Mouse (Mus musculus): ENCODE results near the gene Tyw3. TPM values are rescaled to one million over a fixed set of nuclear protein-coding genes. Genes with fewer than 3 reads are reported as not detected.
A peak's percentile ranks its signal among the peaks of the same experiment; 100 is the strongest.
"Not testable (repeated sequence)": the region's sequence is repeated elsewhere in the genome, so short reads cannot be mapped to it uniquely, and the experiment has no call there.

The Tyw3 gene
- total RNA-seq (2021) = 1 to 10 TPM; 4.8 to 4.9 TPM

DNA sequence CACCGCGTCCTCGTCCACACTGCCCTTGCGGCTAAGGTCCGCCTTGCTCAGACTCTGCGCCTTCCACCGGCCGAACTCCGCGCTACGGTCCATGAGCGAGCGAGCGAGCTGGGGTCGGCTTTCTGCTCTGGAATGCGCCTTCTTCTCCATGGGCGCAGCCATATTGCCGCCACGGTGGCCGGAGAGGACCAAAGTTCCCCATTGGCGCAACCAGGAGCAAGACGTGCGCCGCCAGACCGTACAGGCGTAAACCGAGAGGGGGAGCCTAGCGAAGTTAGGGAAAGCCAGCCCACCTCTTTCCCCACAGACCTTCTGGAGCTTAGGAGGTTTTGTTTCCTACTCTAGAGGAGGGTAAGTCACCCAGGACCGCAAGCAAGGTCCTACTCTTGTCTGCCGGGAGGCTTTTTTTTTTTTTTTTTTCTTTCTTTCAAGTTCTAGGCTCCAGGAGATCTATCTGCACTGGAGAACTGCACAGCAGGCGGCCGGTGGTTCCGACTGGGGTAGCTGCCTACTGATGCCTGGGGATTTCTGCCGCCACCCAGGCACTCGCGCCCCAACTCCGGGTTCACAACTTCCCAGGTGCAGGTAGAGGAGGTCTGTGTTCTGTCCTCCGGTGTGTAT lies at the start of gene Tyw3:
TSS of gene Tyw3 (minus strand) at position 171 of the 621 bp plus-strand sequence.
- DNase-seq = peak; percentile 98 to 99
- intact Hi-C loops (cut with DNase I) = no loop called here

DNA sequence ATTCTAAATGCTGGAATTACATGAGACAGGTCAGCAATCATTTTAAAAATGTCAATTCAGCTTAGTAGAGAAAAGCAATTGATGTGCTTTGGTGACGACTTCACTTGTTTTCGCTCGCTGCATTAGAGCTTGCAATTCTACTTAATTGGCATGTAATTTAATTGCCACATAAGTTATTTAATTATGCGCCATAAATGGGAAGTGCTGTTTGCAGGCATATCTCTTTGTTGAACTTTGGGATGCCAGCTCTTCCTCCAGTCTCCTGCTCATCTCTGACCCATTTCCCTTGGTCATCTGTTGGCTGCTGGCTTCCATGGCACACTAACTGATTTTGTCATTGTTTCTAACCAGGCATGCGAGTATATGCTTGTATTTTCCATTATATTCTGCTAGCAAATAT lies 36.2 kb upstream of the Tyw3 start:
- intact Hi-C loops (cut with DNase I) = no loop called here
- no peak for DNase-seq

DNA sequence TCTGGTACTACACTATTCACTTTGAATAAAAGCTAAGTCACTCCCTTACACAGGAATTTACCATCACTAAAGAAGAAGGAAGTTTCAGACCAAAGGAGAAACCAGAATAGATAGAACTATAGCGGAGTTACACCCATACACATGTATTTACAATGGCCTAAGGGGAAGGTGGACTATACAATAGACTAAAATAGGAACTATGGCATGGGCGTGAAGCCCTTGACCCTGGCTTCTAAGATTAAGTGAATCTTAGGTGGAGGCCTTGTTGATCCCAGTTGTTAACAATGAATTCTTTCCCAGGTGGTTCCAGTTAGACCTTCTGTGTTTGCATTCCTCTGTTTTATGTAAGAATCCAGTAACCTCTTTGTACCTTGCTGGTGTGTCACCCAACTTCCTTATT lies 34.4 kb upstream of the Tyw3 start:
- intact Hi-C loops (cut with DNase I); DNase-seq: not testable (repeated sequence)

DNA sequence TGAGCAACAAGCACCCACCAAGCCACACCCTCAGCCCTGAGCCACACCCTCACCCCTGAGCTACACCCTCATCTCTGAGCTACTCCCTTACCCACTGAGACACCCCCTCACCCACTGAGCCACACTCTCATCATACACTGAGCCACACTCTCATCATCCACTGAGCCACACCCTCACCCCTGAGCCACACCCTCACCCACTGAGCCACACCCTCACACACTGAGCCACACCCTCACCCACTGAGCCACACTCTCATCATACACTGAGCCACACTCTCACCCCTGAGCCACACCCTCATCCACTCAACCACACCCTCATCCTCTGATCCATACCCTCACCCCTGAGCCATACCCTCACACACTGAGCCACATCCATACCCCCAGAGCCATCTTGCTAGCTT lies 31.4 kb upstream of the Tyw3 start:
- intact Hi-C loops (cut with DNase I) = no loop called here
- no peak for DNase-seq

DNA sequence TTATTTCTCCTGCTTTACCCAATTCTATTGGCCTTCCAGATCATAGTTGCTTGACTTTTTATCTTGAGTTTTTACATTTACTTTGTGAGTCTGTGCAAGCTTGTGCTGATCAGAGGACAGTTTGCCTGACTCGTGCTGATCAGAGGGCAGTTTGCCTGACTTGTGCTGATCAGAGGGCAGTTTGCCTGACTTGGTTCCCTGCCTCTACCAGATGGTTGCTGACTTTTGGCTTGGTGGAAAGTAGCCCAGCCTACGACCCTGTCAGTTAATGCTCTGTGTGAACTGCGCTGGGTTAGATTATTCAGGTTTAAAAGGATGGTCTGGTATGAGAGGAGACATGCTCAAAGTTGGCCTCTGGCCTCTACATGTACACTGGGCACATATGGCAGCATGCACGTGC lies 19.2 kb upstream of the Tyw3 start:
- intact Hi-C loops (cut with DNase I) = no loop called here

DNA sequence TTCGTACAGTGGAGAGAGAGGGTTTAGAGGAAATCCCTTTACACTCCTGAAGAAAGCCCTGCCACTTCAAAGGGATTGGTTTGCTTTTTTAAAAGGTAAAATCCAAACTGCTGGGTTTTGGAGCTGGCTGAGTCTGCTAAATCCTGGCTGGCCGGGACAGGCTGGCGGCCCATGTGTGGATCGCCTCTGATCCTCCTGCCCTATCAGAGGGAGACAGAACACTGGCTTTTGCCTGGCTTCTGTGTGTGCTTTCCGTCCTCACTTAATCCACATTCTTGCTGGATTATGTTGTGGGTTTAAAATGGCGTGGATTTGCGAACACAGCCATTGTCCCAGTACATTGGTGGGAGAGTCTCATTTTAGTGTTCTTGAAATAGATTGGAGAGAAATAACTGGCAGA lies 18.4 kb upstream of the Tyw3 start:
- DNase-seq = no peak
- intact Hi-C loops (cut with DNase I) = no loop called here

More for the DNA sequence above, 19.2 kb upstream of the Tyw3 start:
- DNase-seq = no peak

DNA sequence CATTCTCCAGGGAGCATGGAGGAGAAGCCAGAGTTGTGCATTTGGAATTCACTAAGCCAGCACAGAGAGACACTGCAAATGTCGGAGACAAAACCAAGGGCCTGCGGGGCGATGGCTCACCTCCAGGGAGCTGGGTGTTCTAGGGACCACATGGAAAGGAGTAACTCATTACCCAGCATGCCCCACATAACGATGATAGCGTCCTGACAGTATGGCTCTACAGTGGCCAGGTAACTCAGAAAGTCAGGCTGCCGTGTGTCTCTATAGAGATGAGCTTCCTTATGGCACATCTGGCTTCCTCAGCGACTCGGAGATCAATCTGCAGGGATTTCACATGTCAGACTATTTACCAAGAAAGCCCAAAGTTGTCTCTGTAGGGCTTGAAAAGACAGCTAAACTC lies 17.9 kb upstream of the Tyw3 start:
- no peak for DNase-seq
- intact Hi-C loops (cut with DNase I) = no loop called here

DNA sequence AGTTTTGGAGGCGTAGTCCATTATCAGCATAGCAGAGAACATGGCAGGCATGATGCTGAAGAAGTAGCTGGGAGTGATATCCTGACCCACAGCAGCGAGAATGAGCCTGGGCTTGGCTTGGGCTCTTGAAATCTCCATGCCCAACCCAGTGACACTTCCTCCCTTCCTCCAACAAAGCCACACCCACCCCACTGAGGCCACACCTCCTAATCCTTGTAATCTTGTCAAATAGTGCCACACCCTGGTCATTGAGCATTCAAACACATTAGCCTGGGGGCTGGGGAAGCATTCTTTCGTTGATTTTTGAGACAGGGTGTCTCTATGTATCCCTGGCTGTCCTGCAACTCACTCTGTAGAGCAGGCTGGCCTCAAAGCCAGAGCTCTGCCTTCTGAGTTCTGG lies 15.0 kb upstream of the Tyw3 start:
- no peak for DNase-seq
- intact Hi-C loops (cut with DNase I) = no loop called here

DNA sequence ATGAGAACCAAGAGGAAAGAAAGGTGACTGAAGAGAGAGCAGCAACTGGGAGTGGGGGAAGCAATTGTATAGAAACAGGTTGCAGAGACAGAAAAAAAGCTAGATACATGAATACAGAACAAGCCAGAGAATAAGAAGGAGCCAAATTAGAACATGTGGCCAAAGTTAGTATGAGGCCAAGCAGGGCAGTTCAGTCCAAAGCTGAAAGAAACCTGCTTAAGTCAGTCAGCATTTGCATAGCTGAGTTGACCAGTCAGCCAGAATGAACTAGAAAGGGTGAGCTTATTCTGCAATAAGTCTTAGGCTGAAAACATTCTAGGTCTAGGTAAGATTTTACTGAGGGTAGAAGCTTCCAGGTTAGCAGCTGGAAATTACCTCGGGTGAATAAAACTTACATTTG lies 11.0 kb upstream of the Tyw3 start:
- intact Hi-C loops (cut with DNase I) = no loop called here
- no peak for DNase-seq

DNA sequence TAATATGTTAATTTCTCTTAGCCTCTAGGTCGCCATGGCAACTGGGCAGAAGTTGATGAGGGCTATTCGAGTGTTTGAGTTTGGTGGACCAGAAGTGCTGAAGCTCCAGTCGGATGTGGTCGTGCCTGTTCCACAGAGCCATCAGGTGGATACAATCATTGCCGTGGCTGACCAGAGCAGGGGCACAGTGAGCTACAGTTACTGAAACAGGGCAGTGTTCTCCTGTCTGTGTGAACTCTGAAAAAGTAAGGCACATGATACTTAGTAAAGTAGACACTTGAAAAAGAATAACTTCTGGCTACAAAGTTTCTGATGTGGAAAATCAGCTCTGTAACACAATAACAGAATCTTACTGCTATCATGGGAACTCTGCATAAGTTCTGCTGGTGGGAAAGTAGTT lies 8.0 kb upstream of the Tyw3 start:
- intact Hi-C loops (cut with DNase I) = no loop called here
- DNase-seq = no peak

DNA sequence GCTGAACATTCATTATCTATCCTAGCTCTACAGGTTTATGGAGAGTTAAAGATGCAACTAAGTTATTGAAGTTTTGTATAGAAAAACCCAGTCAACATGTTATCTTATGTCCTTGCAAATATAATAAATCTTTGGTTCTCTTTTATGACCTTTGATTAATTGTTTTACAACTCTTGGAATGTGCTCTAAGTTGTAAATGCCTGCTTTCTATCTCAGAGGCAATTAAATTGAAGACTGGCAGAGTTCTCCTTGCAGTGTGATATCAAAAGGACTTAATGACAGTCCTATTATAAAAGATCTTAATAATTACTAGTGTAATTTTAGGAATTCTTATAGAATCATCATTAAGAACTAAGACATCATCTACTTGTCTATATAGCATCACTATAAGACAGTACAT lies 5.2 kb upstream of the Tyw3 start:
- no peak for DNase-seq
- intact Hi-C loops (cut with DNase I) = no loop called here

DNA sequence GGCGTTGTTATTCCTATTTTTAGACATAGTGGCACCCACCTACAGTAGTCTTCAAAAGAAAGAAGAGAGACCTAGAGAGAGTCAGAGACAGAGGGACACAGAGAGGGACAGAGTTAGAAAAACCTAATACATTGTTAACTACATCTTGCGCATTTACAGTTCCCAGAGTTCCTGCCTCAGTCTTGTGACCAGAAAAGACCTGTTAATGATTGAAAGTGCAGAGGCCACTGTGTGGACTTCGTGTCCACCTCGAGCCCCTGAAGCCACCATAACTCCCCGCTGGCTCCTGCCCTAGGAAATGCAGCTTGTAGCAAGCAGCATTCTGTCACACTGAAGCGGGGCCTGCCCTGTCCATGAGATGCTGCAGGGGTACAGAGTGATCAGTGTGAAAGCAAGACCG lies 657 bp upstream of the Tyw3 start:
- intact Hi-C loops (cut with DNase I) = no loop called here

DNA sequence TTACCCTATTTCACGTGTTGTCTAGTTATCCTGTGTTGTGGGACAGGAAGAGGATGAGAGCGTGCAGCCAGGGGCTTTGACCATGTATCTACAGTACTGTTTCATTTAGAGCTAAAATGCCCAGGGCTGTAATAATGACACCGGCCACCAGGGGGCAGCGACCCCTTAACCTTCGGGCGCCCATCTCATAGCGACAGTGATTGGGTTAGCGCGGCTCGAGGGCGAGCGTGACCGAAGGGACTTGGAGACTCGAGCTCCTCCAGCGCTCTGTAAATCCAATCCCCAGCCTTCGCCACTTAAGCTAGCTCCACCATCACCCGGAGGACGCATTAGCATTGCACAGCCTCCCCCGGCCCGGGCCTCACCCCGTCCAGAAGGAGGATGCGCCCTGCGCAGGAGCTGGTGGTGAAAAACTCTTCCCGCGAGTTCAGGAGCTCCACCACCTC lies 393 bp downstream of the Tyw3 start, which contains the start of gene Cryz:
TSS of gene Cryz (plus strand) at position 224 of the 446 bp plus-strand sequence.
- peak; percentile 92 to 95 for DNase-seq
- intact Hi-C loops (cut with DNase I) = no loop called here

More for the DNA sequence above, 657 bp upstream of the Tyw3 start:
- DNase-seq = no peak

DNA sequence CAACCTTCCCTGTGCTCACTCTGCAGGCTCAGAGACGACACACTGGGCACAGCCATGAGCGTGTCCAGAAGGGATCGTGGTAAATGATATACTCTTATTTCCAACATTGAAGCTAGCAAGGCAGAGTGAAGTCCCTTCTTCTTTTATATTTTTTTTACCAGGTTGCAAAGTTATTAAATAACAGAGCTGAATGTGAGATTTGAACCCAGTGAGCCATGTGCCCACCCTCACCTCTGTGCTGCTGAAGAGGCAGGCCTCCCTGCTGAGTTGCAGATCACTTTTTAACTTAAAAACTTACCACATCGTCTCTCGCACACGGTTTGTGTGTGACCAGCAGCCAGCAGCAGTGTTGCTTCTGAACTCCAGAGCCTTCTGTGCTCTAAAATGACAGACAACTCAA lies 2.7 kb downstream of the Tyw3 start:
- intact Hi-C loops (cut with DNase I) = no loop called here
- DNase-seq = no peak

DNA sequence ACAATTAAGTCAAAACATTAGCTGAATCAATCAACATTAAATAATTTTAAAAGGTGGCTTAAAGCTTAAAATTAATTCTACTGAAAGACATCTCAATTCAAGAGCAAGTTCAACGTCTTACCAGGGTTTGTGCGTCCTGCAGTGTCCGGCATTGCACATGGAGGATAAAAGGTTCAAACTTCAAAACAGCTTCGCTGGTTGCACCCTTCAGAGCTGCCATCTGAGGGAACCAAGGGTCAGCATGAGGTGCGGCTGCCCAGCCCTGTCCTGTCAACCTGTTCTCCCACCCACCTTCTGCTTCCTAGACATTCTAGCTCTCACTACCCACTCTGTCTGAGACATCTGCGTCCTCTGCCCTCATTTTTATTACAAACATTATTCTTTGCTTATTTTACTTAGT lies 3.3 kb downstream of the Tyw3 start:
- intact Hi-C loops (cut with DNase I) = no loop called here
- DNase-seq = no peak

DNA sequence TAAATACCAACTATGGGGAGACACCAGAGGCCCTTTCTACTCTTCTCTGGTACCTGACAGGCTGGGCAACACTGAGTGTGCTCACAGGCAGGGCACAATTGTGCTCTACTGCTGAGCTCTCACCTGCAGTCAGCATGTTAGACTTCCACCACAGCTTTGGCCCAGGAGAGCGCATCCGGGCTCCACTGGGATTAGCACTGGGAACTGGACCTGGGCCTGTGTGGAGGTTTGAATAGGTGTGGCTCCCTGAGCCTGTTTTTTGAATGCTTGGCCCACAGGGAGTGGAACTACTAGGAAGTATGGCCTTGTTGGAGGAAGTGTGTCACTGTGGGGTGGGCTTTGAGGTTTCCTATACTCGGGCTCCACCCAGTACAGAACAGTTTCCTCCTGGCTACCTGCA lies 5.3 kb downstream of the Tyw3 start:
- intact Hi-C loops (cut with DNase I) = no loop called here
- no peak for DNase-seq

DNA sequence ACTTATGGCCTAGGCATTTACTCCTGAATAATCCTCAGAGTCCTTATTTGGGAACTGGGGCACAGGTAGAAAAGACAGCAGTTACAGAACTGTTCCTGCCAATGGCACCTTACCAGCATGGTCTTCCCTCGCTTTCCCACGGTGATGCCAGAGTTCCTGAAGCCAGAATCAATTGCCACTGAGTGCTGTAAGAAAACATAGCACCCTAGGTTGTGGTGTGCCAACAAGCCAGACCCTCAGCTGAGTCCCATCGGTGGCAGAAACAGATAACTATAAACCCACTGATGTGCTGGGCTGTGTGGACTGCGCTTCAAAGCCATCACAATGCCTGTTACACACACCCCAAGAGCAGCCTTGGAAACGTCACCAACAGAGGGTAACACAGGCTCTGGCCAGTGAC lies 5.9 kb downstream of the Tyw3 start:
- intact Hi-C loops (cut with DNase I) = no loop called here
- DNase-seq = no peak

DNA sequence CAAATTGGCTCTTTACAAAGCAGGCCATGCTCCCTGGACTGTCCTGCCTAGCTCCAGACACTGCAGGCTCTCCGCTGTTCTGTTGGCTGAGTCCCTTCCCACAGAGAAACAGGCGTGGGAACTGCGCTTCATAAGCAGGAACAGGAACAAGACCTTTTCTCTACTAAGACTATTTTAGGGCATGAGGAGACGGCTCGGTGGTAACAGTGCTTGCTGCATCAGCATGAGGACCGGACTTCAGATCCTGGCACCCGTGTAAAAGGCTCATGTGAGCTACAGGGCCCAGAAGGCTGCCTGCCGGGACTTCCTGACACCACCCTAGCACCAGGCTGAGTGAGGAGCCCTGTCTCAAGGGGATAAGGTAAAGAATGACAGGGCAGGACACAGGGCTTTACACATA lies 12.6 kb downstream of the Tyw3 start:
- DNase-seq = no peak
- intact Hi-C loops (cut with DNase I) = no loop called here

DNA sequence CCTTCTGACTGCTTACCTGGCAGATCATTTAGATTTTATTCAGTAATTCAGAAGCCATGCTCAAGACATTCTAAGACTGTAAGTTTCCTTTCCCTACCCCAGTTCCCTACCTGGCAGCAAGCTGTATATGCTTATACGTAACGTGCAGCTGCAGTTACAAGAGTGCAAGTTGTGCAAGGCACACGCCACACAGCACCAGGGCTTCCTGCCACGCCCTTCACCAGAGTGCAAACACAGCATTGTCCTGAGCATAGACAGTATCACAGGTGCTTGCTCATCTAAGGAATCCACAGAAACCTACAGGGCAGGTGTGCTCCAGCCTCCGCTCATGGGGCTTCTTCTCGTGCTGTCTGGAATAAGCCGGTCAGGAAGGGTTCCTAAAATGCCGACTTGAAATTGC lies 19.0 kb downstream of the Tyw3 start:
- DNase-seq = no peak
- intact Hi-C loops (cut with DNase I) = loop anchor here (10.0 kb wide), 1 partner anchor 613 kb away; no protein-coding TSS in a partner anchor

DNA sequence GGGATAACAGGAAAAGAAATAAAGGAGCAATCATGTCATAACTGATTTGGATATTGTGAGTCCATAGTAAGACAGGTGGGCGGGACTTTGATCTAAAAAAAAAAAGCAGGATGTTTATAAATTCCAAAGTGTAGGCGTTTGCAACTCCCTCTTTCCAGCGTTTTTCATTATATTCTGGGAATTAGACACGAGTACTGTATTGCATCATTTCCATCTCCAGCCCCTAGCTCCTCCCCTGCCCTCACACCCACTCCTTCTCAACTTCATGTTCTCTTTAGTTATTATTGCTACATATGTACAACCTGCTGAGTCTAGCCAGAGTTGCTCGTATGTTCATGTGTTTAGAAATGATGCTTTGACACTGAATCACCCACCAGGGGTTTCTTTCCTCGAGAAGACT lies 23.2 kb downstream of the Tyw3 start:
- no peak for DNase-seq
- intact Hi-C loops (cut with DNase I) = loop anchor here (5.0 to 10.0 kb wide), 2 partner anchors 241 to 609 kb away; partner anchors contain the start of gene Lhx8

DNA sequence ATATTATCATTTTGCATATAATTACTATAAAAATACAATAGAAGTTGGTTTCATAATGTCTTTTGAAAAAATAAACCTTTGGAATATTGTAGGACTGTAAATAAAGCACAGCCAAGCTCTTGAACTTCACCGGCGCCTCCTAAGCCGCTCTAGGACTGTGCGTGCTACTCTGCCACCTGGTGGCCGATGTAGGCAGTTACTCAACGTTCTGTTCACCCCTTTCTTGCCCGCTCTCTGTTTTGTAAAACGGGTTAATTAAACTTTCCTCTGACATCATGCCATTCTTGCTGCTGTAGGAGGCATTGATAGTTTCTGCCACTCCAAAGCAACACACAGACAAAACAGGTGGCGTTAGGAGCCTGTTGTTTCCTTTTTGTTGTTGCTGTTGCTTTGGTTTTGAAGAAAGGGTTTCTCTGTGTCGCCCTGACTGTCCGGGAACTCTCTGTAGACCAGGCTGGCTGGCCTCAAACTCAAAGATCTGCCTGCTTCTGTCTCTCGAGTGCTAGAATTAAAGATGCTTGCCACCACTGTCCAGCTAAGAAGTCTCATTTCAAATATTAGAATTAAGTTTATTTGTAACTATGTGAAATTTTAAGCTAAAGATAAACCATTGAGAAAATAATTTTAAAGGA lies 24.4 kb downstream of the Tyw3 start:
- peak; percentile 68 to 84 for DNase-seq
- intact Hi-C loops (cut with DNase I) = loop anchor here (1.0 to 10.0 kb wide), 3 partner anchors 240 to 608 kb away; partner anchors contain the start of gene Lhx8

DNA sequence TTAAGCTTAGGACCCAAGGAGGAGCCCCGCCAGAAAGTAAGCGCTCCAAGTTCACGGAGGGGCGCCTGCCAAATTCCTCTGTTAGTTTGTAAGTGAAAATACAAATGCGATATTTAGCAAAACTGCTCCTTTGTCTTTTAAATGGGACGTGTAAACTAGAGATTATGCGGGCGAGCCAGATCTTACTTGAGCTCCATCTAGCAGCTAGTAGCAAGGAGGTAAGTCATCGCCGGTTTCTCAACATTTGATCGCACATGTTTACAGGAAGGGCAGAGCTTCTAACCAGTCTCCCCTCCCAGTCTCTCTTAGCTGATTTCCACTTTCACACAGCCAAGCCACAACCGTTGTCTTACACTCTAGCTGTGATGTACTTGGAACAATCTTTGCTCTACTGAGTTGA lies 26.1 kb downstream of the Tyw3 start:
- DNase-seq = peak; percentile 36 to 48
- intact Hi-C loops (cut with DNase I) = loop anchor here (5.0 to 10.0 kb wide), 2 partner anchors 238 to 606 kb away; partner anchors contain the start of gene Lhx8

All from heart, postnatal 10 days (tissue).